Mouse (Mus musculus) liver, embryonic 12.5 days (tissue): ENCODE measurements around the gene Tmem274. TPM values are rescaled to one million over a fixed set of nuclear protein-coding genes. Genes with fewer than 3 reads are reported as not detected.
A peak's percentile ranks its signal among the peaks of the same experiment; 100 is the strongest.
"Not testable (repeated sequence)": the region's sequence is repeated elsewhere in the genome, so short reads cannot be mapped to it uniquely, and the experiment has no call there.

Experiments
- ATAC-seq: fragments of 200-750 bp; cut with Nextera tagmentation; 2 replicates; pipeline ENCODE4 v1.8.0; 2017; ENCODE audit warnings: moderate number of reproducible peaks, mild to moderate bottlenecking, moderate library complexity
- H3K27ac ChIP-seq: fragments of 300-500 bp; sonication (generic); 2 replicates; pipeline ENCODE4 v1.5.1; 2016; ENCODE audit warnings: mild to moderate bottlenecking
- H3K27me3 ChIP-seq: fragments of 300-500 bp; sonication (generic); replicated peaks from 2 replicates; pipeline ENCODE4 v1.6.1; 2016; ENCODE audit warnings: mild to moderate bottlenecking, moderate library complexity
- H3K36me3 ChIP-seq: fragments of 300-500 bp; sonication (generic); 2 replicates; pipeline ENCODE4 v1.6.1; 2016; ENCODE audit warnings: mild to moderate bottlenecking, moderate library complexity
- H3K4me1 ChIP-seq: fragments of 300-500 bp; sonication (generic); 2 replicates; pipeline ENCODE4 v1.6.1; 2016
- H3K4me2 ChIP-seq: fragments of 300-500 bp; sonication (generic); 2 replicates; pipeline ENCODE4 v1.6.1; 2016; ENCODE audit warnings: mild to moderate bottlenecking, moderate library complexity
- H3K4me3 ChIP-seq: fragments of 300-500 bp; sonication (generic); 2 replicates; pipeline ENCODE4 v1.5.1; 2016; ENCODE audit warnings: mild to moderate bottlenecking, moderate library complexity
- H3K9ac ChIP-seq: fragments of 300-500 bp; sonication (generic); 2 replicates; pipeline ENCODE4 v1.6.1; 2016; ENCODE audit warnings: mild to moderate bottlenecking, moderate library complexity
- H3K9me3 ChIP-seq: fragments of 300-500 bp; sonication (generic); replicated peaks from 2 replicates; pipeline ENCODE4 v1.6.1; 2016; ENCODE audit warnings: mild to moderate bottlenecking, moderate library complexity
- WGBS: fragments of 180-500 bp; shearing (Covaris S2); methylation state at CpG from one replicate; pipeline ENCODE4 v1.1.7; 2016; ENCODE audit not compliant: insufficient replicate concordance; 5-methylcytosine and 5-hydroxymethylcytosine counted together
- polyA plus RNA-seq: library from polyadenylated mRNA; unstranded; fragments of >200 nt; fragmentation: Nextera tagmentation; extraction: Ambion mirVana; gene quantifications from 2 replicates; pipeline ENCODE4 v1.2.1, GENCODE M21; 2016

Gene Tmem274
- 0.21 TPM in 1 of 2 replicates, not detected in the other for polyA plus RNA-seq

DNA sequence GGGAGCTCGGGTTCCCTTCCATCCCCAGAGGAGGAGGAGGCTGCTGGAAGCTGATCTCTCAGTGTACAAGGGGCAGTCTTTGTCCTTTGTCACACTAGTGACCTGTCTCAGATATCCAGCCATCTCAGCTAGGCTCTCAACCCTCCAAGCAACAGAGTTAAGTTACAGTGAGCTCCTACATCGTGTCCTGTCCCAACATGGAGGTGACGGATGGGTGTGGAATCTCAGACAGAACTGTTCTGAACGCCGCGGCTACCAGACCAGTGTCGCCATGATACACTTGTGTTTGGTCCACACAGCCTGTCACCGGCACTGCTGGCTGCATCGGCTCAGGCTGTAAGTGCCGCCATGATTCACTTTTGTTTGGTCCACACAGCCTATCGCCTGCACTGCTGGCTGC is at the start of gene Tmem274:
Tmem274 (plus strand) TSS at position 301 of the 400 bp plus-strand sequence.
- H3K4me1 ChIP-seq: no peaks in the 10 kb centered on the region
- no peaks in the 10 kb centered on the region for H3K9me3 ChIP-seq
- H3K36me3 ChIP-seq: peaks cover 13% of the 10 kb centered on the region
- H3K9ac ChIP-seq: no peak within 1 kb of the TSS
- no peak within 1 kb of the TSS for H3K4me3 ChIP-seq
- 76% methylated on average over 11 of the region's 11 CpGs for WGBS
- ATAC-seq: no peak
- no peak within 1 kb of the TSS for H3K4me2 ChIP-seq
- no peak within 1 kb of the TSS for H3K27ac ChIP-seq
- no peaks in the 10 kb centered on the region for H3K27me3 ChIP-seq

DNA sequence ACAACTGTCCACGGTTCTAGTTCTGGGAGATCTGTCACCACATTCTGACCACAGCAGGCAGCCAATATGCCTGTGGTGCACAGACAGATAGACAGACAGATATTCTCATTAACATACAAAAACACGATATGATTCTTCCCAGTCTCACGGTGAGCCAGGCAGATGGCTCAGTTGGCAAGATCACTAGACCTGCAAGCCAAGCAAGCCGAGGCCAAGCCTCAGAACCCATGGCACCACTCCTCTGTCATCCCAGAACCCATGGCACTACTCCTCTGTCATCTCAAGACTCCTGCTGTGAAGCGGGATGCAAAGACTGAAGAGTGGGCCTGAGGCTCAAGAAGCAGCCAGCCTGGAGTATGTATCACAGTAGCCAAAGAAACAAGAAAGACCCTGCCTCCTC is 47.6 kb upstream of the Tmem274 start:
- H3K4me3 ChIP-seq: no peak overlapping the region
- WGBS: 61% methylated on average over 5 of the region's 5 CpGs
- H3K27me3 ChIP-seq: no peaks in the 10 kb centered on the region
- no peak overlapping the region for H3K4me2 ChIP-seq
- no peaks in the 10 kb centered on the region for H3K36me3 ChIP-seq
- peaks cover 18% of the 10 kb centered on the region for H3K4me1 ChIP-seq
- no peak overlapping the region for H3K27ac ChIP-seq
- no peak overlapping the region for H3K9ac ChIP-seq
- ATAC-seq: no peak
- H3K9me3 ChIP-seq: no peaks in the 10 kb centered on the region

DNA sequence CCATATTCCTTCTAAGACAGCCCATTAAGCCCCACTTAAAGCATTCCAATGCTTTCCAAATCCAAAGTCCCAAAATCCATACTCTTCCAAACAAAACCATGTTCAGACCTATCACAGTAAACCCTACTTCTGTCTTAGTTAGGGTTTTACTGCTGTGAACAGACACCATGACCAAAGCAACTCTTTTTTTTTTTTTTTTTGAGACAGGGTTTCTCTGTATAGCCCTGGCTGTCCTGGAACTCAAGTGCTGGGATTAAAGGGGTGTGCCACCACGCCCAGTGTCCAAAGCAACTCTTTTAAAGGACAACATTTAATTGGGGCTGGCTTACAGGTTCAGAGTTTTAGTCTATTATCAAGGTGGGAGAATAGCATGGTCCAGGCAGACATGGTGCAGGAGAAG is 45.3 kb upstream of the Tmem274 start:
- H3K4me2 ChIP-seq: not testable (repeated sequence)

DNA sequence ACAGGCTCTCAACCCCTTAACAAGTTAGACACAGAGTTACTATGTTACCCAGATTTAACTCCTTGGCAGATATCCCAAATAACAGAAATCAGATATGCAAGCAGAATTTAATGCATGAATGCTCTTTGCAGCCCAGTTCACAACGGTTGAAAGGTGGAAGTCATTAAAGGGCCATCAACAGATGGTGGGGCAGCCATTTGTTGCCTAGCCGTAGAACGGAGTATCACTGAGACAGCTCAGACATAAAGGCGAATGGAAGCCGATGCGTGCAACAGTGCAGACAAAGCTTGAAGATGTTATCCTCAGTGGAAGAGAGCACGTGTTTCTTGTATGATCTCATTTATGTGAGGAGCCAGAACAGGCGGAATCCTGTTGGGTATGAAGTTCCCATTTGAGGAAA is 36.6 kb upstream of the Tmem274 start:
- Histone ChIP-seq H3K4me3 (no peak overlapping the region), H3K36me3 (no peaks in the 10 kb centered on the region), H3K9me3 (no peaks in the 10 kb centered on the region), H3K27me3 (no peaks in the 10 kb centered on the region), H3K4me1 (peaks cover 18% of the 10 kb centered on the region), H3K27ac (no peak overlapping the region), H3K4me2 (no peak overlapping the region), H3K9ac (no peak overlapping the region)
- no peak for ATAC-seq
- 69% methylated on average over 8 of the region's 8 CpGs for WGBS

More for the DNA sequence above, 45.3 kb upstream of the Tmem274 start:
- not testable (repeated sequence) for H3K4me3 ChIP-seq, H3K9me3 ChIP-seq, H3K27ac ChIP-seq, H3K36me3 ChIP-seq, H3K4me1 ChIP-seq, H3K27me3 ChIP-seq, ATAC-seq, H3K9ac ChIP-seq
- WGBS: 43% methylated on average over 1 of the region's 1 CpGs

DNA sequence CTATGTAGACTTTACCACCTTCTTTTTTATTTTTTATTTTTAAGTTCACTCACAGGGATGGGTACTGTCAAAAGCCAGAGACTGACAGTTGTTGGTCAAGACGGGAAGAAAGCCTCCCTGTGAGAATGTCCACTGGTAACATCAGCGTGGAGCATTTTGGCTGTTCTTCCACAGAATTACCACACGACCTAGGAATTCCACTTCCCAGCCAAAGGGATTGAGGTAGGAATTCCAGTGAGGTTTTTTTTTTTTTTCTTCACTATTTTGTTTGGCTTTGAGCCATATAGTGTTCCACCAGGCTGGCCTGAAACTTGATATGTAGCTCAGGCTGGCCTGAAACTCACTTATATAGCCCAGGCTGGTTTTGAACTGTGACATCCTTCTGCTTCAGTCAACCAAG is 34.7 kb upstream of the Tmem274 start:
- no peak for ATAC-seq
- H3K27ac ChIP-seq: no peak overlapping the region

DNA sequence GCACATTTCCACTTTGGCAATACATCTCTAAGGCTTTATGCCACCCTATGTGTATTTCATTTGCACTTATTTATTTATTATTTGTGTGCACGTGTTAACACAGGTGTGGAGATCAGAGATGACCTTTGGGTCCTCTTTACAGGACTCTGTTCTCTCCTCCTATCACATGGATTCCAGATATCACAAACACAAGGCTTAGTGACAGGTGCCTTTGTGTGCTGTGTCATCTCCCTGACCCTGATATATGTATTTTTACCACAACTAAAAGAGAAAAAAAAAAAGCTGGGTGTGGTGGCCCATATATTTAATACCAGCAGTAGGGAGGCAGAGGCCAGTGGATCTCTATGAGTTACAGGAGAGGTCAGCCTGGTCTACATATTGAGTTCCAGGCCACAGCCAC is 32.7 kb upstream of the Tmem274 start:
- Histone ChIP-seq H3K4me1 (peaks cover 25% of the 10 kb centered on the region), H3K27ac (no peak overlapping the region), H3K4me2 (peak overlapping the region; percentile 78), H3K27me3 (no peaks in the 10 kb centered on the region), H3K36me3 (no peaks in the 10 kb centered on the region), H3K9me3 (no peaks in the 10 kb centered on the region), H3K4me3 (no peak overlapping the region), H3K9ac (peak overlapping the region; percentile 65; the same call in 1 of the 2 replicates)
- WGBS: 43% methylated on average over 1 of the region's 1 CpGs
- no peak for ATAC-seq

More for the DNA sequence above, 34.7 kb upstream of the Tmem274 start:
- Histone ChIP-seq H3K4me1 (peaks cover 28% of the 10 kb centered on the region), H3K4me2 (no peak overlapping the region), H3K27me3 (no peaks in the 10 kb centered on the region), H3K9me3 (no peaks in the 10 kb centered on the region), H3K4me3 (no peak overlapping the region), H3K9ac (no peak overlapping the region), H3K36me3 (no peaks in the 10 kb centered on the region)
- 54% methylated on average over 3 of the region's 3 CpGs for WGBS

DNA sequence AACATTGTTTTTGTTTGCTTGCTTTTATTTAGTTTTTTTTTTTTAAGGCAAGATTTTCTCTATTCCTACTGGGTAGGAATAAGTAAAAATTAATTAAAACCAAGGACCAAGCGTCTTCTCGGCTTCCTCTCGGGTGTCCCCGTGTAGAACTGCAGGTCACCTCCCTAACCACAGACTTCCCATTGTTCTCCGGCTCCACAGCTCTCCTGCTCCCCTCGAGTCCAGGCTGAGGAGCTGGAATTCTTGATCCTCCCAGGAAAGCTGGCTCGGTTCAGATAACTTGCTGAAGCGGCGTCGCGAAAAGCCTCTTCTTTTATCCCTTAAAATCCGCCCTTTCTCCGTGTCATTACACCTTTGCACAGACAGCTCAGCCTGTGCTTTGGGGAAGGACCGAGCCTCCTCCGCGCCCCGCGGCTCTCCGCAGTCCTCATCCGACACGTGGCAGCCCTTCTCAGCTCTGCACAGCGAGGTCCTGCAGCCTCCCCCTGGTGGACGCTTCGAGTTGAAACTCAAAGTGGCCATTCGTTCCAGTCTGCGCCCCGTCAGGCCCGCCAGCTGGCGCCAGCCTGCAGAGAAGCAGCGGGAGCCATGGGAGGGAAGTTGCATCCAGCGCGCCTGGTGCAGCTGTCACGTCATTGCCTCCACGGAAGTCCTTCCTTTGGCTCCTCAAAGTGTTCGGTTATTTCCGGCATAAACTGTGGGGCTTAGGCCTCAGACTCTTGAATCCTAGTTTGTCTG is 32.0 kb upstream of the Tmem274 start:
- H3K4me1 ChIP-seq: peaks cover 22% of the 10 kb centered on the region
- H3K4me2 ChIP-seq: peak overlapping the region; percentile 78
- H3K9me3 ChIP-seq: no peaks in the 10 kb centered on the region
- peak; percentile 94 for ATAC-seq
- H3K36me3 ChIP-seq: no peaks in the 10 kb centered on the region
- H3K4me3 ChIP-seq: peak overlapping the region; percentile 49
- H3K27me3 ChIP-seq: no peaks in the 10 kb centered on the region
- WGBS: 2% methylated on average over 36 of the region's 36 CpGs
- peak overlapping the region; percentile 75 for H3K27ac ChIP-seq
- H3K9ac ChIP-seq: peak overlapping the region; percentile 65

DNA sequence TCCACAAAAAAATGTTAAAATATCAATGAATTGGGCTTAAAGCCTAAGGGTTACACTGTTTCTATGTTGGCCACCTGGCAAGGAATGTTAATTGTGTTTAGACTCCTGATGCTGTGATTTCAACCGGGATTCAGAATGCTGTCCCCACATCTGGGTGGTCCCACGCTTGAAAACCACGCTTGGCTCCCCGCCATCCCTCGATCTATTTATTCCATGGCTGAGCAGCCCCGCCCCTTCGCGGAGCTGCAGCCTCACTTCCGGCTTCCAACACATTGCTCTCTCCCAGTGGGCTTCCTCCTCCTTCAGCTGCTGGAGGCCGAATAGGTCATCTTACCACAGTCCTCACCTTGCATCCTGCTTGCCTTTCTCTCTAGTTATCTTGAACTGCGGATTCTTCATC is 31.3 kb upstream of the Tmem274 start:
- H3K4me1 ChIP-seq: peaks cover 22% of the 10 kb centered on the region
- H3K4me3 ChIP-seq: peak overlapping the region; percentile 49
- WGBS: 2% methylated on average over 11 of the region's 11 CpGs
- H3K36me3 ChIP-seq: no peaks in the 10 kb centered on the region
- peak overlapping the region; percentile 75 for H3K27ac ChIP-seq
- H3K4me2 ChIP-seq: peak overlapping the region; percentile 78
- peak; percentile 46 for ATAC-seq
- no peaks in the 10 kb centered on the region for H3K27me3 ChIP-seq
- H3K9ac ChIP-seq: peak overlapping the region; percentile 65
- no peaks in the 10 kb centered on the region for H3K9me3 ChIP-seq

DNA sequence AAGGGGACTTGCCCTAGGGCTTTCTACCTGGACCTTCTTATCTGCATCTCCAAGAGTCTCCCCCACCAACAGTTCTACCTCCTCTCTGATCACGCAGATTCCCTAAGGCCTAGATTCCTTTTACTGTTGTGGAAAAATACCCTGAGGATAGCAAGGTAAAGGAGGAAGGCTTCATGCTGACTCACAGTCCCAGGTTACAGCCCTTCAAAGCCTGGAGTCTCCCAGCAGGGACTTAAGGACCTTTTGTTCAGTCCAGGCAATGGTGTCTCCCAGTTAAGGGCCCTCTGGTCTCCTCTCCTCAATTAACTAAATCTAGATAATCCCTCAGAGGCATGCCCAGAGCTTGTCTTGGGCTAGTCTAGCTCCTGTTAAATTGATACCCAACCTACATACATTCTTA is 30.9 kb upstream of the Tmem274 start:
- 59% methylated on average over 1 of the region's 1 CpGs for WGBS
- Histone ChIP-seq H3K36me3 (no peaks in the 10 kb centered on the region), H3K4me2 (peak overlapping the region; percentile 78), H3K9ac (peak overlapping the region; percentile 65; the same call in 1 of the 2 replicates), H3K27ac (peak overlapping the region; percentile 55), H3K9me3 (no peaks in the 10 kb centered on the region), H3K4me1 (peaks cover 22% of the 10 kb centered on the region), H3K4me3 (peak overlapping the region; percentile 49; the same call in 1 of the 2 replicates), H3K27me3 (no peaks in the 10 kb centered on the region)
- ATAC-seq: no peak

DNA sequence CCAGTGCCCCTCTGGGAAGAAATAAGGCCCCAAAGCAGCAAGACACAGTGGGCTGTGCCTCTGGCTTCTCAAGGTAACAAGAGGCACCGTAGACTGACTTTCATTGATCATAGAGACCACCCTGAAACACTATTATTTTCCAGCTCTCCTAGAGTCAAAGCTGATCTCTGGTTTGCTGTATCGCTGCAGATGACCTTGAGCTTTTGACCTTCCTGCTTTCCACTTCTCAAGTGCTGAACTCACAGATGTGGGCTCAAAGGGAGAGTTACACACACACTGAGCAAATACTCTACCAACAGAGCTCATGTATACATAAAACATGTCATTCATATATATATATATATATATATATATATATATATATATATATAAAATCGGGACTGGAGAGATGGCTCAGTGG is 26.5 kb upstream of the Tmem274 start:
- Histone ChIP-seq H3K27ac (no peak overlapping the region), H3K36me3 (no peaks in the 10 kb centered on the region), H3K27me3 (no peaks in the 10 kb centered on the region), H3K4me2 (no peak overlapping the region), H3K4me1 (peaks cover 14% of the 10 kb centered on the region), H3K9ac (no peak overlapping the region), H3K4me3 (no peak overlapping the region), H3K9me3 (no peaks in the 10 kb centered on the region)
- no peak for ATAC-seq
- 75% methylated on average over 3 of the region's 3 CpGs for WGBS

DNA sequence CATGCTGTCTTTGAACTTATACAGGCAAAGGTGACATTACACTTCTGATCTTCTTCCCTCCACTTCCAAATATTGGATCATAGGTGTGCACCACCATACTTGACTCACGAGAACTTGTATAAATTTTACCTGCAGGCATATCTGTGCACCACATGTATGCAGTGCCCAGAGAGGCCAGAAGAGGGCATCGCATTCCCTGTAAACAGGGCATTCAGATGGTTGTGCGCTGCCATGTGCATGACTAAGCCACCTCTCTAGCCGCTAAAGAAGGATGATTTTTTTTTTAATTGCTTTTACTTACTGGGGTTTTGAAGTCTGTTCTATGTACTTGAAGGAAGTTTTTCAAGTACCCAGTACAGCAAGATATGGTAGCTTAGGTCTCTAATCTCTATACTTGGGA is 23.5 kb upstream of the Tmem274 start:
- Histone ChIP-seq H3K27ac (no peak overlapping the region), H3K27me3 (peaks cover 4% of the 10 kb centered on the region; the same call in 1 of the 2 replicates), H3K4me1 (0 out of 2 replicates have a peak, but pooled peaks cover 5% of the 10 kb centered on the region), H3K9ac (no peak overlapping the region), H3K4me2 (no peak overlapping the region), H3K36me3 (no peaks in the 10 kb centered on the region), H3K9me3 (no peaks in the 10 kb centered on the region), H3K4me3 (no peak overlapping the region)
- ATAC-seq: no peak
- WGBS: 69% methylated on average over 4 of the region's 4 CpGs

DNA sequence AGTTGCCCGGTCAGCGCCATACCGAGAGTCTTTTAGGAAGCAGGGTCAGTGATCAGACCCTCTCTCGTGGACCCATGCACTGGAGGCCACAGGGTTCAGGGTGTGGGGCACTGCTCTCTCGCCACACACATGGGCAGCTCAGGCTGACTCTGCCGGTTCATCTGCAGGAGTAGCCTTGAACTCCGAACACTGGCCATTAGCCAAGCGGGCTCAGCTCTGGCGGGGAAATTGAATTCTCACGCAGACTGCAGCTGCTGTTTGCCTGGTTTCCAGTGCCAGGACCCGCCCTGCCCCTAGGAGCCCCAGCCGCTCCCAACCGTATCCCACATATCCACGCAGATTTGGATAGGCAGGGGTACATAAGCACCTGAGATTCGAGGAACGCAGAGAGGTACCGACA is 22.9 kb upstream of the Tmem274 start:
- no peak overlapping the region for H3K27ac ChIP-seq
- H3K36me3 ChIP-seq: no peaks in the 10 kb centered on the region
- H3K4me3 ChIP-seq: no peak overlapping the region
- H3K9me3 ChIP-seq: no peaks in the 10 kb centered on the region
- H3K4me2 ChIP-seq: no peak overlapping the region
- H3K9ac ChIP-seq: no peak overlapping the region
- 79% methylated on average over 17 of the region's 17 CpGs for WGBS
- 0 out of 2 replicates have a peak, but pooled peaks cover 5% of the 10 kb centered on the region for H3K4me1 ChIP-seq
- peaks cover 4% of the 10 kb centered on the region; the same call in 1 of the 2 replicates for H3K27me3 ChIP-seq
- no peak for ATAC-seq
